Mouse (Mus musculus): ENCODE measurements around the gene Stim2. TPM values are rescaled to one million over a fixed set of nuclear protein-coding genes. Genes with fewer than 3 reads are reported as not detected.
A peak's percentile ranks its signal among the peaks of the same experiment; 100 is the strongest.

The Stim2 gene
- polyA plus RNA-seq, 1 experiment from 2014 or later, result 11.5 TPM

GRCm38 (mm10) chr5:53998743-53999460 is 603 bp downstream of the Stim2 start:
- Histone ChIP-seq H3K36me3 (no peaks in the 10 kb centered on the region), H3K4me1 (peaks cover 35% of the 10 kb centered on the region), H3K9me3 (replicated peaks) (no peaks in the 10 kb centered on the region), H3K4me3 (peak overlapping the region; percentile 91), H3K27ac (peak overlapping the region; percentile 95), H3K27me3 (ENCODE audit: low read depth, poor library complexity, severe bottlenecking) (peaks cover 13% of the 10 kb centered on the region; the same call in 1 of the 2 replicates)
- under 1% methylated on average over 71 of the region's 76 CpGs for WGBS
- DNase-seq (ENCODE audit: low spot score), result peak; percentile 78

GRCm38 (mm10) chr5:53999461-53999770 is 1.1 kb downstream of the Stim2 start:
- H3K36me3 ChIP-seq, result no peaks in the 10 kb centered on the region
- no peak for DNase-seq (ENCODE audit: low spot score)
- H3K27me3 ChIP-seq (ENCODE audit: low read depth, poor library complexity, severe bottlenecking), result peaks cover 8% of the 10 kb centered on the region; the same call in 1 of the 2 replicates
- no peaks in the 10 kb centered on the region for H3K9me3 ChIP-seq (replicated peaks)
- 2% methylated on average over 6 of the region's 6 CpGs for WGBS
- H3K4me1 ChIP-seq, result peaks cover 35% of the 10 kb centered on the region
- peak overlapping the region; percentile 95 for H3K27ac ChIP-seq
- peak overlapping the region; percentile 91 for H3K4me3 ChIP-seq

- WGBS, result 3% methylated on average over 2 of the region's 2 CpGs
- no peak for DNase-seq (ENCODE audit: low spot score)
- no peaks in the 10 kb centered on the region for H3K36me3 ChIP-seq
- H3K27me3 ChIP-seq (ENCODE audit: low read depth, poor library complexity, severe bottlenecking), result peaks cover 4% of the 10 kb centered on the region; the same call in 1 of the 2 replicates
- peak overlapping the region; percentile 91 for H3K4me3 ChIP-seq
- H3K27ac ChIP-seq, result peak overlapping the region; percentile 95; the same call in 1 of the 2 replicates
- no peaks in the 10 kb centered on the region for H3K9me3 ChIP-seq (replicated peaks)
- H3K4me1 ChIP-seq, result peaks cover 35% of the 10 kb centered on the region
These were observed 1.5 kb downstream of the Stim2 start for GRCm38 (mm10) chr5:53999831-54000230.

DNA sequence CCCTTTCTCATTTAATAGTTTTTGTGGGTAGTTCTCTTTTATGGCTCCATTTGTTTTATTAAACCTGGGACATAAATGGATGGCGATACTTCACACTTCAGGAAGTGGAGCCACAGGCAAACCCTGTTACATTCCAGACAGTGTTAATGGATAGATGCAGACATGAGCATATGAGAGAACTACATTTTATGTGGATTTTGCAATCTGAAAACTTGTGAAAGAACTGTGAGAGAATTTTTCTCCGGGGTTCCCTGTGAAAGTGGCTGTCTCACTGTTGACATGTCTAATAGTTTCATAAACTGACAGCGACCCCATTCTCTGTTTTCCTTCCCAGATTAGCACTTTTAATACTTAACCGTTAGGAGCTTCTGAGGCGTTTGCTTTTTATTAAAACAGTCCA is 2.7 kb downstream of the Stim2 start:
- Histone ChIP-seq H3K27ac (no peak overlapping the region), H3K27me3 (ENCODE audit: low read depth, poor library complexity, severe bottlenecking) (0 out of 2 replicates have a peak, but pooled peaks cover 3% of the 10 kb centered on the region), H3K9me3 (replicated peaks) (no peaks in the 10 kb centered on the region), H3K36me3 (no peaks in the 10 kb centered on the region), H3K4me1 (peaks cover 38% of the 10 kb centered on the region), H3K4me3 (0 out of 2 replicates have a peak overlapping the region, but pooled peaks have one; percentile 4)
- no peak for DNase-seq (ENCODE audit: low spot score)
- 57% methylated on average over 5 of the region's 5 CpGs for WGBS

GRCm38 (mm10) chr5:54005111-54005864 is 7.0 kb downstream of the Stim2 start:
- Histone ChIP-seq H3K9me3 (replicated peaks) (no peaks in the 10 kb centered on the region), H3K4me1 (peaks cover 22% of the 10 kb centered on the region), H3K27ac (no peak overlapping the region), H3K36me3 (no peaks in the 10 kb centered on the region), H3K4me3 (no peak overlapping the region), H3K27me3 (ENCODE audit: low read depth, poor library complexity, severe bottlenecking) (no peaks in the 10 kb centered on the region)
- DNase-seq (ENCODE audit: low spot score), result no peak
- WGBS, result 79% methylated on average over 2 of the region's 2 CpGs

- no peak for DNase-seq (ENCODE audit: low spot score)
- no peaks in the 10 kb centered on the region for H3K27me3 ChIP-seq (ENCODE audit: low read depth, poor library complexity, severe bottlenecking)
- H3K4me3 ChIP-seq, result no peak overlapping the region
- 39% methylated on average over 6 of the region's 6 CpGs for WGBS
- no peak overlapping the region for H3K27ac ChIP-seq
- H3K9me3 ChIP-seq (replicated peaks), result no peaks in the 10 kb centered on the region
- H3K4me1 ChIP-seq, result peaks cover 17% of the 10 kb centered on the region
- H3K36me3 ChIP-seq, result no peaks in the 10 kb centered on the region
These were observed 7.5 kb downstream of the Stim2 start for GRCm38 (mm10) chr5:54005865-54006225.

DNA sequence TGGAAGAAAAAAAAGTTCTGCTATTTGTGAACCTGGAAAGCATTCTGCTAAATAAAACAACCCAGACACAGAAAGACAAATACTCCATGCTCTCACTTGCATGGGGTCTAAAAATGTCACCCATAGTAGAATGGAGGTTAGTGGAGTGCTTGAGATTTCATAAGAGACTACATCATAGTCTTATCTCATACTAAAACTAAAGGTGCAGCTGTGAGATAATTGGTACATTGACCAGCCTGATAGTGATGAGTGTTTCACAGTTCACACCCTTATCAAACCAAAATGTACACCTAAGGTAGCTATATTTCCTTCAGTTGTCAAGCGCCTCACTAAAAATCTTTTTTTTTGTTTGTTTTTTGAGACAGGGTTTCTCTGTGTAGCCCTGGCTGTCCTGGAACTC is 8.5 kb downstream of the Stim2 start:
- no peak overlapping the region for H3K27ac ChIP-seq
- WGBS, result 100% methylated on average over 1 of the region's 1 CpGs
- no peaks in the 10 kb centered on the region for H3K27me3 ChIP-seq (ENCODE audit: low read depth, poor library complexity, severe bottlenecking)
- no peaks in the 10 kb centered on the region for H3K9me3 ChIP-seq (replicated peaks)
- H3K36me3 ChIP-seq, result no peaks in the 10 kb centered on the region
- H3K4me3 ChIP-seq, result no peak overlapping the region
- no peak for DNase-seq (ENCODE audit: low spot score)
- H3K4me1 ChIP-seq, result peaks cover 12% of the 10 kb centered on the region

DNA sequence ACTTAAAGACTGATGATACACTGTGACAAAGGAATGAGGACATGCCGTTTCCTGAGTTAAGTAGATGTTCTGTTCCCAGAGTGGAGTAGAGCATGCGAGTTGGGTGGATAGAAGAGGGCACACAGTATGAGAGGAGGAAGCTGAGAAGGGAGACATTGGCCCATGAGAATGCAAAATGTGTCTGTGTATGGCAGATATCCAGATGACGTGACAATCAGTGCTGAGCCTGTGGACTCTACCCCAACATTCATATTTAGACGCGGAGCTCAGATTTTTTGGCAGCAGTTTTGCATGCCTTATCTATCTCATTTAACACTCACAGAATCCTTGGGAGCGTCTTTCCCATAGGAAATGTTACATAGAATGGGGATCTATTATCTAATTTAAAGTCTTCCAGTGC is 9.3 kb downstream of the Stim2 start:
- no peak for DNase-seq (ENCODE audit: low spot score)
- H3K4me3 ChIP-seq, result no peak overlapping the region
- H3K4me1 ChIP-seq, result peaks cover 12% of the 10 kb centered on the region
- H3K36me3 ChIP-seq, result no peaks in the 10 kb centered on the region
- no peaks in the 10 kb centered on the region for H3K9me3 ChIP-seq (replicated peaks)
- no peak overlapping the region for H3K27ac ChIP-seq
- 90% methylated on average over 6 of the region's 6 CpGs for WGBS
- no peaks in the 10 kb centered on the region for H3K27me3 ChIP-seq (ENCODE audit: low read depth, poor library complexity, severe bottlenecking)

DNA sequence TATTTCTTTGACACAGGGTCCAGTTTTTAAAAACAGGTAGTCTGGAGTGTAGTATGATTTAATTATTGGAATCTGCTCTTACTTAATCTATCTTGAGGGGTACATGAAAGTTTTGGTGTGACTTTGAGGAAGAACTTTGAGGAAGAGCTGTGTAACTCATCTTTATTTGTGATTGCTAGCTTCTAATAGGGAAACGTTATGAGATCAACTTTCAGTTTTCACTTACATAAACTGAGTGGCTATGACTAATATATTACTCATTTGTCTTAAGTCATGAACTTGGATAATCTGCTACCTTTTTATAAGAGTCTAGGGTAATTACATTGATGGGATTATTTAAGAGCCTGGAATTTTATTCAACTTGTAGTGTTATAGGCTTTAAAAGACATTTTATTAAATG is 15.0 kb downstream of the Stim2 start:
- no peak overlapping the region for H3K4me3 ChIP-seq
- no peaks in the 10 kb centered on the region for H3K27me3 ChIP-seq (ENCODE audit: low read depth, poor library complexity, severe bottlenecking)
- 88% methylated on average over 1 of the region's 1 CpGs for WGBS
- H3K4me1 ChIP-seq, result 0 out of 2 replicates have a peak, but pooled peaks cover 3% of the 10 kb centered on the region
- no peak for DNase-seq (ENCODE audit: low spot score)
- no peaks in the 10 kb centered on the region for H3K36me3 ChIP-seq
- H3K27ac ChIP-seq, result no peak overlapping the region
- H3K9me3 ChIP-seq (replicated peaks), result no peaks in the 10 kb centered on the region

GRCm38 (mm10) chr5:54017143-54017542 is 18.8 kb downstream of the Stim2 start:
- Histone ChIP-seq H3K27me3 (ENCODE audit: low read depth, poor library complexity, severe bottlenecking) (no peaks in the 10 kb centered on the region), H3K4me3 (no peak overlapping the region), H3K9me3 (replicated peaks) (no peaks in the 10 kb centered on the region), H3K27ac (no peak overlapping the region), H3K36me3 (no peaks in the 10 kb centered on the region), H3K4me1 (0 out of 2 replicates have a peak, but pooled peaks cover 3% of the 10 kb centered on the region)
- WGBS, result 62% methylated on average over 7 of the region's 7 CpGs
- no peak for DNase-seq (ENCODE audit: low spot score)

- DNase-seq (ENCODE audit: low spot score), result no peak
- no peaks in the 10 kb centered on the region for H3K9me3 ChIP-seq (replicated peaks)
- no peak overlapping the region for H3K4me3 ChIP-seq
- 96% methylated on average over 2 of the region's 2 CpGs for WGBS
- no peak overlapping the region for H3K27ac ChIP-seq
- no peaks in the 10 kb centered on the region for H3K36me3 ChIP-seq
- H3K27me3 ChIP-seq (ENCODE audit: low read depth, poor library complexity, severe bottlenecking), result no peaks in the 10 kb centered on the region
- 0 out of 2 replicates have a peak, but pooled peaks cover 3% of the 10 kb centered on the region for H3K4me1 ChIP-seq
These were observed 20.6 kb downstream of the Stim2 start for GRCm38 (mm10) chr5:54018856-54019255.

DNA sequence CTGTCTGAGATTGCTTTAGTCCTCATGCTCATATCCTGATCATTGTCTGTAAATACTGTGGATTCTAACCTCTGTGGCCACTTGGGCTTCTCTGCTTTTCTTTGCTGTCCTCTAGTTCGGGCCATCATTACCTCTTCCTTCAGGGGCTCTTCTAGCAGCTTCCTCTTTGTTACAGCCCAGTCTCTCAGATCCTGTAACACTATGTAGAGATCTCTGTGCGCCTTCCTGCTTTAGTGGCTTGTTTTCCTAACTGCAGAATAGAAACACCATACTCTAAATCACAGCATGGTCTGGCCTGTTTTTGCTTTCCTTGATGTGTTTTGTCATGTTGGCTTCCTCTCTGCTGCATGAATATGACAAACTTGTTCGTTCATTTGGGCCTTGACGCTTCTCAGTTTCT is 21.2 kb downstream of the Stim2 start:
- Histone ChIP-seq H3K27ac (no peak overlapping the region), H3K4me3 (no peak overlapping the region), H3K9me3 (replicated peaks) (no peaks in the 10 kb centered on the region), H3K27me3 (ENCODE audit: low read depth, poor library complexity, severe bottlenecking) (no peaks in the 10 kb centered on the region), H3K4me1 (0 out of 2 replicates have a peak, but pooled peaks cover 3% of the 10 kb centered on the region), H3K36me3 (no peaks in the 10 kb centered on the region)
- no peak for DNase-seq (ENCODE audit: low spot score)
- WGBS, result 75% methylated on average over 4 of the region's 4 CpGs

GRCm38 (mm10) chr5:54024610-54025009 is 26.3 kb downstream of the Stim2 start:
- Histone ChIP-seq H3K27ac (no peak overlapping the region), H3K4me1 (no peaks in the 10 kb centered on the region), H3K9me3 (replicated peaks) (no peaks in the 10 kb centered on the region), H3K4me3 (no peak overlapping the region), H3K27me3 (ENCODE audit: low read depth, poor library complexity, severe bottlenecking) (no peaks in the 10 kb centered on the region), H3K36me3 (no peaks in the 10 kb centered on the region)
- WGBS, result 77% methylated on average over 3 of the region's 3 CpGs
- no peak for DNase-seq (ENCODE audit: low spot score)

Measured in limb, embryonic 10.5 days (tissue).